Mouse (Mus musculus) embryonic facial prominence, embryonic 10.5 days (tissue): ENCODE data around the gene Zswim2. TPM values are rescaled to one million over a fixed set of nuclear protein-coding genes. Genes with fewer than 3 reads are reported as not detected.

Experiments
- DNase-seq: peaks from one replicate; pipeline ENCODE4 v3.0.0-alpha.2; 2017; ENCODE audit warnings: low spot score
- H3K27ac ChIP-seq: fragments of 300-500 bp; sonication (generic); replicated peaks from 2 replicates; pipeline ENCODE4 v1.5.1; 2016; ENCODE audit warnings: mild to moderate bottlenecking
- H3K27me3 ChIP-seq: fragments of 300-500 bp; sonication (generic); replicated peaks from 2 replicates; pipeline ENCODE4 v1.6.1; 2016; ENCODE audit warnings: low read depth, mild to moderate bottlenecking; ENCODE audit not compliant: poor library complexity, severe bottlenecking
- H3K36me3 ChIP-seq: fragments of 300-500 bp; sonication (generic); replicated peaks from 2 replicates; pipeline ENCODE4 v1.6.1; 2016; ENCODE audit warnings: mild to moderate bottlenecking, moderate library complexity
- H3K4me1 ChIP-seq: fragments of 300-500 bp; sonication (generic); 2 replicates; pipeline ENCODE4 v1.6.1; 2016
- H3K4me3 ChIP-seq: fragments of 300-500 bp; sonication (generic); 2 replicates; pipeline ENCODE4 v1.5.1; 2016; ENCODE audit warnings: mild to moderate bottlenecking, moderate library complexity
- H3K9me3 ChIP-seq: fragments of 300-500 bp; sonication (generic); 2 replicates; pipeline ENCODE4 v1.6.1; 2016; ENCODE audit warnings: mild to moderate bottlenecking
- WGBS: fragments of 180-500 bp; shearing (Covaris S2); methylation state at CpG from one replicate; pipeline ENCODE4 v1.1.7; 2016; 5-methylcytosine and 5-hydroxymethylcytosine counted together
- polyA plus RNA-seq: library from polyadenylated mRNA; unstranded; fragments of >200 nt; fragmentation: Nextera tagmentation; extraction: Ambion mirVana; gene quantifications from 2 replicates; pipeline ENCODE4 v1.2.1, GENCODE M21; 2016

The Zswim2 gene
- polyA plus RNA-seq, 1 experiment from 2014 or later = not detected

DNA sequence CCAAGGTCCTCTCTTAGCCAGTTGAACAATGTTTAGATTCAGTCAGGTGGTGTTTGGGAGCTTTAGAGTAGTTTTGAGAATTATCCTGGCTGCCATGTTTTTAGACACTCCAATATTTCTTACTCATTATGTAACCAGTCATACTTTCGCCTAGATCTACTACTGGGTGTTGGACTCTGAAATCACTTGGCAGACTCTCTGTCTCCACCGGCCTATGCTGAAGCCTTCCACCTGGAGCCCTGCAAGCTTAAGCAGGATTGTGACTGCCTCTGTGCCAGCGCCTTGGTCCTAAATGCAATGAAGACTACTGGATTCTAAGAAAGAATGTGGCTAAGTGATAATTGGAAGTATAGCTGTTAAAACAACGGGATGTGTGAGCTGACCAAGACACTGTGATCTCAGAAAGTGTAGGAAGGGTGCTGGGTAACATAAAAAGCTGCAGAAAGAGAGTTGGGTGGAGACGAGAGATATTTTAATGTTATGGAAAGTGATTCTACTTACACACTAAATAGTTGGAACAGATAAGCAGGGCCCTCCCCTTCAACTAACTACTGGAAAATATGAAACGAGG lies 57.1 kb downstream of the Zswim2 start:
- DNase-seq = no peak
- Histone ChIP-seq H3K9me3 (no peaks in the 10 kb centered on the region), H3K27ac (no peak overlapping the region), H3K4me1 (no peaks in the 10 kb centered on the region), H3K27me3 (no peaks in the 10 kb centered on the region), H3K36me3 (peaks cover 15% of the 10 kb centered on the region), H3K4me3 (no peak overlapping the region)
- WGBS = 89% methylated on average over 6 of the region's 6 CpGs

Other genes with a start within 250 kb of the Zswim2 start
- gene Itgav, start 216.8 kb downstream of the Zswim2 start, polyA plus RNA-seq = 54.0 and 55.7 TPM in 2 replicates
- 18.5 and 19.4 TPM in 2 replicates for gene Fam171b, start 128.6 kb downstream of the Zswim2 start, polyA plus RNA-seq
- gene Gm13698, start 14.5 kb upstream of the Zswim2 start, polyA plus RNA-seq = not detected in 2 replicates
- not detected in 2 replicates for gene Gm13693, start 20.3 kb upstream of the Zswim2 start, polyA plus RNA-seq
- gene Gm13695, start 26.1 kb upstream of the Zswim2 start, polyA plus RNA-seq = not detected in 2 replicates
- not detected in 2 replicates for gene Gm13696, start 31.9 kb upstream of the Zswim2 start, polyA plus RNA-seq
- not detected in 2 replicates for gene Gm13694, start 37.7 kb upstream of the Zswim2 start, polyA plus RNA-seq
- not detected in 2 replicates for gene Gm13697, start 43.5 kb upstream of the Zswim2 start, polyA plus RNA-seq
- gene Gm13691, start 49.3 kb upstream of the Zswim2 start, polyA plus RNA-seq = not detected in 2 replicates